Mouse (Mus musculus): ENCODE results near the gene Nr1i2.

DNA sequence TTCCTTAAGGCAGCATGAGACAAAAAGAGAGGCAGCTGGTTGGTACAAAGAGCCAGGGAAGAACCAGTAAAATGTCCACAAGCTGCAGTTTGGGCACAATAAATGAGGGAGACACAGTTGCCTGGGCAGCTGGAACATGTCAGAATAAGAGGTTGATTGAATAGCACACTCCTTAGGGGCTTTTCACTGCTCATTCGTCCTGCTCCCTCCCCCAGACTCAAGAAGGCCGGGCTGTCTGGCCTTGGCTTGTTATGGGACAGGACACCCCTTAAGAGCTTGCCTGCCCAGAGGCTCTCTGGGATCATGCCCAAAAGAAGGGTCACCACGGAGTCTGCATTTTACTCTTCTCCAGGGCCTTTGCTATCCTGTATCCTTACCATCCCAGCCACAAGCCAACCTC is 11.3 kb downstream of the Nr1i2 start:
- TF ChIP-seq POLR2A (IDR thresholded peaks at IDR 0.05; ENCODE audit: extremely low read depth, insufficient read depth, low read length) (no peak), CTCF (IDR thresholded peaks at IDR 0.05; ENCODE audit: extremely low read depth, insufficient read depth, low read length) (no peak)

Measured in cortical plate, adult 2 months (tissue).